8 mouse cellular contexts compared by ENCODE assay signal in genomic region chr17:27856798-27857648, GRCm38 (mm10). TPM values are rescaled to one million over a fixed set of nuclear protein-coding genes. Genes with fewer than 3 reads are reported as not detected.
DNase-seq lines count a peak whose midpoint lies in the region; ATAC-seq and TF ChIP-seq lines count a peak whose summit lies in the region.

No protein-coding gene starts in this region.

- in situ Hi-C loops in CH12.LX (cut with MboI; ENCODE audit: low pct_ligation_motif_present, low pct_unique_long_range_greater_than_20kb, low sequenced_read_pairs): no loop called here

- no peak for TF ChIP-seq CTCF in CH12.LX (conservative IDR thresholded peaks at IDR 0.05 in 1 of 2, IDR thresholded peaks at IDR 0.05 in 1 of 2; ENCODE audit: low read depth in 2 of 2, low read length in 2 of 2)
- no peak for TF ChIP-seq CTCF in lung, adult 2 months (IDR thresholded peaks at IDR 0.05; ENCODE audit: insufficient read depth, low read length)

- H3K27me3 ChIP-seq in CH12.LX (replicated peaks): no peaks in the 10 kb centered on the region
- H3K27me3 ChIP-seq in heart, embryonic 15.5 days: no peaks in the 10 kb centered on the region
- H3K27me3 ChIP-seq in neural tube, embryonic 14.5 days (ENCODE audit: control insufficient read depth, insufficient read depth, low read length): no peaks in the 10 kb centered on the region

- dilution Hi-C loops in CH12.LX (cut with MboI; ENCODE audit: extremely low pct_ligation_motif_present, extremely low pct_unique_long_range_greater_than_20kb, low sequenced_read_pairs): no loop called here

- TF ChIP-seq POLR2A in CH12.LX (IDR thresholded peaks at IDR 0.05; ENCODE audit: low read depth, low read length): no peak
- no peak for TF ChIP-seq POLR2A in lung, adult 2 months (IDR thresholded peaks at IDR 0.05; ENCODE audit: borderline replicate concordance, extremely low read depth, low read depth, low read length)

- no peak for TF ChIP-seq RAD21 in CH12.LX (IDR thresholded peaks at IDR 0.05; ENCODE audit: low read depth, low read length)

- peak overlapping the region; percentile 82 for H3K9ac ChIP-seq in CH12.LX (ENCODE audit: insufficient read depth, low read depth)
- peak overlapping the region; percentile 95 for H3K9ac ChIP-seq in heart, embryonic 15.5 days
- H3K9ac ChIP-seq in neural tube, embryonic 14.5 days (replicated peaks; ENCODE audit: low read depth, low read length): peak overlapping the region; percentile 52

- no peak for TF ChIP-seq EP300 in CH12.LX (IDR thresholded peaks at IDR 0.05; ENCODE audit: low read length)

- no peak overlapping the region; the same call in 1 of the 2 replicates for H3K27ac ChIP-seq in CH12.LX (ENCODE audit: insufficient read depth, low read depth)
- H3K27ac ChIP-seq in heart, embryonic 15.5 days: peak overlapping the region; percentile 86
- peak overlapping the region; percentile 80 for H3K27ac ChIP-seq in neural tube, embryonic 14.5 days (ENCODE audit: low read depth, low read length)

- ATAC-seq in erythroid progenitor cell, adult 5-6 weeks (replicated peaks; ENCODE audit: low FRiP score, poor library complexity, severe bottlenecking): peak; percentile 60
- ATAC-seq in heart, embryonic 15.5 days (replicated peaks; ENCODE audit: insufficient number of reproducible peaks, insufficient read depth, low FRiP score, low read depth): peak; percentile 74
- peak; percentile 62 for ATAC-seq in neural tube, embryonic 14.5 days (ENCODE audit: low read depth)

- no peaks in the 10 kb centered on the region for H3K9me3 ChIP-seq in CH12.LX (replicated peaks; ENCODE audit: low read length)
- H3K9me3 ChIP-seq in heart, embryonic 15.5 days (replicated peaks): no peaks in the 10 kb centered on the region
- no peaks in the 10 kb centered on the region for H3K9me3 ChIP-seq in neural tube, embryonic 14.5 days (ENCODE audit: control insufficient read depth, low read length)

- 0 out of 2 replicates have a peak, but pooled peaks cover 12% of the 10 kb centered on the region for H3K79me2 ChIP-seq in CH12.LX (replicated peaks; ENCODE audit: control insufficient read depth, extremely low read depth, insufficient read depth, poor library complexity, severe bottlenecking)

- H3K4me3 ChIP-seq in CH12.LX (replicated peaks in 1 of 3; ENCODE audit: low read depth in 2 of 3, low read length in 2 of 3, poor library complexity in 1 of 3): peak overlapping the region; percentile 81 to 99 (median 90)
- H3K4me3 ChIP-seq in heart, embryonic 15.5 days: peak overlapping the region; percentile 99
- peak overlapping the region; percentile 82 for H3K4me3 ChIP-seq in lung, adult 2 months (replicated peaks; ENCODE audit: extremely low read depth, low read depth, low read length)
- peak overlapping the region; percentile 84 for H3K4me3 ChIP-seq in neural tube, embryonic 14.5 days (ENCODE audit: low read depth, low read length)

- 1% methylated on average over 51 of the region's 52 CpGs for WGBS in heart, embryonic 15.5 days
- WGBS in lung, adult 2 months: 2% methylated on average over 52 of the region's 52 CpGs
- 2% methylated on average over 52 of the region's 52 CpGs for WGBS in neural tube, embryonic 14.5 days

- H3K4me1 ChIP-seq in CH12.LX (ENCODE audit: control insufficient read depth in 1 of 2, insufficient read depth in 2 of 2): peaks cover 5 to 26% of the 10 kb centered on the region in 2 experiments
- peaks cover 18% of the 10 kb centered on the region for H3K4me1 ChIP-seq in heart, embryonic 15.5 days (replicated peaks)
- peaks cover 5% of the 10 kb centered on the region; the same call in 1 of the 2 replicates for H3K4me1 ChIP-seq in lung, adult 2 months (ENCODE audit: control insufficient read depth, insufficient read depth, low read length)
- H3K4me1 ChIP-seq in neural tube, embryonic 14.5 days (ENCODE audit: control insufficient read depth, insufficient read depth, low read length): peaks cover 22% of the 10 kb centered on the region

- peak; percentile 41 for DNase-seq in CH12.LX (ENCODE audit: extremely low read depth)
- DNase-seq in adrenal gland, postnatal 36 days: peak; percentile 72 to 78
- DNase-seq in kidney, postnatal 10 days: peak; percentile 77
- DNase-seq in lung, adult 2 months: peak; percentile 68
- DNase-seq in thymus, adult 18-20 months: peak; percentile 9 to 19

- peak overlapping the region; percentile 57 for H3K4me2 ChIP-seq in CH12.LX (ENCODE audit: insufficient read depth, low read depth, poor library complexity, severe bottlenecking)
- peak overlapping the region; percentile 94 for H3K4me2 ChIP-seq in heart, embryonic 15.5 days
- H3K4me2 ChIP-seq in neural tube, embryonic 14.5 days (ENCODE audit: low read depth, low read length): peak overlapping the region; percentile 69

- peaks cover 13 to 40% of the 10 kb centered on the region in 2 experiments for H3K36me3 ChIP-seq in CH12.LX (replicated peaks in 1 of 2; ENCODE audit: control insufficient read depth in 1 of 2, insufficient read depth in 1 of 2, low read length in 1 of 2)
- peaks cover 21% of the 10 kb centered on the region for H3K36me3 ChIP-seq in heart, embryonic 15.5 days
- H3K36me3 ChIP-seq in neural tube, embryonic 14.5 days (ENCODE audit: control insufficient read depth, insufficient read depth, low read length): peaks cover 6% of the 10 kb centered on the region; the same call in 1 of the 2 replicates

TF ChIP-seq in CH12.LX, 34 proteins besides CTCF, POLR2A, EP300 and RAD21 (continues in another document):
- TF ChIP-seq CHD2 (IDR thresholded peaks at IDR 0.05; ENCODE audit: low read length) (no peak), ZMIZ1 (IDR thresholded peaks at IDR 0.05; ENCODE audit: low read depth, low read length) (0 out of 2 replicates have a peak, but pooled peaks have one; percentile 14), TBP (conservative IDR thresholded peaks at IDR 0.05; ENCODE audit: low read depth, low read length) (no peak), MYC (IDR thresholded peaks at IDR 0.05; ENCODE audit: low read depth, low read length) (no peak), UBTF (IDR thresholded peaks at IDR 0.05; ENCODE audit: low read depth, low read length) (no peak; the same call in 1 of the 2 replicates), CHD1 (IDR thresholded peaks at IDR 0.05; ENCODE audit: low read depth, low read length) (no peak)

RNA-seq across cellular contexts. Expression of gene Uhrf1bp1, which starts 0.8 kb away (rescaled TPM):
- total RNA-seq in CH12.LX (2012; rRNA removed): 9.8 and 13.1 TPM in 2 replicates
- total RNA-seq in CH12.LX (2014; rRNA removed): 5.7 and 6.0 TPM in 2 replicates
- polyA plus RNA-seq in CH12.LX (2012; ENCODE audit: insufficient read length, low read depth): 12.2 and 13.6 TPM in 2 replicates
- 10 to 100 TPM; 26.8 to 33.4 TPM for total RNA-seq in adrenal gland, postnatal 36 days (2021)
- 2.9 and 11.2 TPM in 2 replicates for total RNA-seq in erythroid progenitor cell, adult 5-6 weeks (2015; ENCODE audit: low replicate concordance)
- 4.2 and 6.0 TPM in 2 replicates for total RNA-seq in erythroid progenitor cell, adult 5-6 weeks (2017; ENCODE audit: low replicate concordance)
- polyA plus RNA-seq in heart, embryonic 15.5 days (2015; fragmentation: Nextera tagmentation; extraction: Ambion mirVana): 3.0 and 3.8 TPM in 2 replicates
- polyA plus RNA-seq in lung, adult 2 months (2012; rRNA removed): 8.4 and 8.5 TPM in 2 replicates
- polyA plus RNA-seq in neural tube, embryonic 14.5 days (2014; fragmentation: Nextera tagmentation; extraction: Ambion mirVana): 7.3 and 9.0 TPM in 2 replicates

RNA-seq across cellular contexts. Expression of gene Snrpc, which starts 19.1 kb away (rescaled TPM):
- total RNA-seq in CH12.LX (2012; rRNA removed) (154 and 173 TPM in 2 replicates), CH12.LX (2014; rRNA removed) (165 and 171 TPM in 2 replicates)
- polyA plus RNA-seq in CH12.LX (2012; ENCODE audit: insufficient read length, low read depth): 184 and 194 TPM in 2 replicates
- total RNA-seq in adrenal gland, postnatal 36 days (2021): 10 to 100 TPM; 84.2 to 85.8 TPM
- 69.2 and 80.1 TPM in 2 replicates for total RNA-seq in erythroid progenitor cell, adult 5-6 weeks (2015; ENCODE audit: low replicate concordance)
- total RNA-seq in erythroid progenitor cell, adult 5-6 weeks (2017; ENCODE audit: low replicate concordance): 29.2 and 44.5 TPM in 2 replicates
- 186 and 202 TPM in 2 replicates for polyA plus RNA-seq in heart, embryonic 15.5 days (2015; fragmentation: Nextera tagmentation; extraction: Ambion mirVana)
- 81.0 and 90.0 TPM in 2 replicates for polyA plus RNA-seq in lung, adult 2 months (2012; rRNA removed)
- 211 and 216 TPM in 2 replicates for polyA plus RNA-seq in neural tube, embryonic 14.5 days (2014; fragmentation: Nextera tagmentation; extraction: Ambion mirVana)

RNA-seq across cellular contexts. Expression of gene D17Wsu92e, which starts 36.6 kb away (rescaled TPM):
- total RNA-seq in CH12.LX (2012; rRNA removed) (44.2 and 46.4 TPM in 2 replicates), CH12.LX (2014; rRNA removed) (33.1 and 34.9 TPM in 2 replicates)
- polyA plus RNA-seq in CH12.LX (2012; ENCODE audit: insufficient read length, low read depth): 70.8 and 73.5 TPM in 2 replicates
- total RNA-seq in adrenal gland, postnatal 36 days (2021): 100 to 1,000 TPM; 160 to 185 TPM
- total RNA-seq in erythroid progenitor cell, adult 5-6 weeks (2015; ENCODE audit: low replicate concordance): 66.7 and 69.2 TPM in 2 replicates
- 124 and 152 TPM in 2 replicates for total RNA-seq in erythroid progenitor cell, adult 5-6 weeks (2017; ENCODE audit: low replicate concordance)
- polyA plus RNA-seq in heart, embryonic 15.5 days (2015; fragmentation: Nextera tagmentation; extraction: Ambion mirVana): 11.9 and 14.1 TPM in 2 replicates
- 95.1 and 131 TPM in 2 replicates for polyA plus RNA-seq in lung, adult 2 months (2012; rRNA removed)
- polyA plus RNA-seq in neural tube, embryonic 14.5 days (2014; fragmentation: Nextera tagmentation; extraction: Ambion mirVana): 10.0 and 11.0 TPM in 2 replicates

RNA-seq across cellular contexts. Expression of gene Anks1, which starts 52.1 kb away (rescaled TPM):
- total RNA-seq in CH12.LX (2012; rRNA removed) (9.0 and 9.3 TPM in 2 replicates), CH12.LX (2014; rRNA removed) (5.1 and 5.8 TPM in 2 replicates)
- polyA plus RNA-seq in CH12.LX (2012; ENCODE audit: insufficient read length, low read depth): 8.2 and 9.3 TPM in 2 replicates
- 10 to 100 TPM; 22.3 to 27.7 TPM for total RNA-seq in adrenal gland, postnatal 36 days (2021)
- total RNA-seq in erythroid progenitor cell, adult 5-6 weeks (2015; ENCODE audit: low replicate concordance): 6.1 and 6.7 TPM in 2 replicates
- total RNA-seq in erythroid progenitor cell, adult 5-6 weeks (2017; ENCODE audit: low replicate concordance): 3.8 and 4.6 TPM in 2 replicates
- polyA plus RNA-seq in heart, embryonic 15.5 days (2015; fragmentation: Nextera tagmentation; extraction: Ambion mirVana): 8.5 and 12.6 TPM in 2 replicates
- polyA plus RNA-seq in lung, adult 2 months (2012; rRNA removed): 89.4 and 97.9 TPM in 2 replicates
- polyA plus RNA-seq in neural tube, embryonic 14.5 days (2014; fragmentation: Nextera tagmentation; extraction: Ambion mirVana): 55.8 and 59.4 TPM in 2 replicates

RNA-seq across cellular contexts. Expression of gene Taf11, which starts 52.6 kb away (rescaled TPM):
- total RNA-seq in CH12.LX (2012; rRNA removed) (36.9 and 45.9 TPM in 2 replicates), CH12.LX (2014; rRNA removed) (41.1 and 44.0 TPM in 2 replicates)
- 70.9 and 74.7 TPM in 2 replicates for polyA plus RNA-seq in CH12.LX (2012; ENCODE audit: insufficient read length, low read depth)
- total RNA-seq in adrenal gland, postnatal 36 days (2021): 10 to 100 TPM; 29.5 to 31.4 TPM
- 14.3 and 19.8 TPM in 2 replicates for total RNA-seq in erythroid progenitor cell, adult 5-6 weeks (2015; ENCODE audit: low replicate concordance)
- total RNA-seq in erythroid progenitor cell, adult 5-6 weeks (2017; ENCODE audit: low replicate concordance): 15.1 and 15.3 TPM in 2 replicates
- polyA plus RNA-seq in heart, embryonic 15.5 days (2015; fragmentation: Nextera tagmentation; extraction: Ambion mirVana): 42.7 and 46.4 TPM in 2 replicates
- polyA plus RNA-seq in lung, adult 2 months (2012; rRNA removed): 8.3 and 11.5 TPM in 2 replicates
- 56.8 and 60.3 TPM in 2 replicates for polyA plus RNA-seq in neural tube, embryonic 14.5 days (2014; fragmentation: Nextera tagmentation; extraction: Ambion mirVana)

Comparison
In these comparisons a context has a peak if more than half of its experiments do, and no peak if none do; other contexts are left out.
1. DNase-seq: peak in every context shown above with its lines; median percentile 77 in kidney, postnatal 10 days; 75 in adrenal gland, postnatal 36 days; 68 in lung, adult 2 months; 41 in CH12.LX; 14 in thymus, adult 18-20 months.